Mouse (Mus musculus): ENCODE data around the gene Auts2.

The Auts2 gene

DNA sequence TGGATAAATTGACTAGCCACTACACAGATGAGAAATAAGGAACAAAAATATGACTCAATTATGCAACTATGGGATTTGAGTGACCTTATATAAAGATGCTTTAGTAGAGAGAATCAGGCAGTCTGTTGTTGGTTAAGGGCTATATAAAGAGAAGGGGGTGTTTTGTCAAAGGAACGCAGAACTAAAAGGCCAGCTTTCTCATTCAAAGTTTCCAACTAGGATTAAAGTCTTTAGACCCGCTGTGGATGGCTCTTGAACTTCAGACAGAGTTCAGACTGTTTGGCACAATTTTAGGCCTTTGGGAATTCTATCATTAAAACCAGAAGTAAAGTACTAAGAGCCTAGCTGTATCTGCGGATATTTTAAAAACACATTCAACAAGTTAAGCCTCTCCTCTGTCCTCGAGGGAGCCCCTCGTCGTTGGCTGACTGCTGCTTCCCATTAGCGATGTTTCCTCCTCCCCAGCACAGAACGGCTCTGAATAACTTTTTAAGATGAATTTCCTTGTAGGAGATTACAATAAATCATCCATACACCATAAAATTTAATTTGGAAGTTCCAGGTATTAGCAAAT is 459.3 kb downstream of the Auts2 start:
- no peak for DNase-seq (ENCODE audit: low spot score)

DNA sequence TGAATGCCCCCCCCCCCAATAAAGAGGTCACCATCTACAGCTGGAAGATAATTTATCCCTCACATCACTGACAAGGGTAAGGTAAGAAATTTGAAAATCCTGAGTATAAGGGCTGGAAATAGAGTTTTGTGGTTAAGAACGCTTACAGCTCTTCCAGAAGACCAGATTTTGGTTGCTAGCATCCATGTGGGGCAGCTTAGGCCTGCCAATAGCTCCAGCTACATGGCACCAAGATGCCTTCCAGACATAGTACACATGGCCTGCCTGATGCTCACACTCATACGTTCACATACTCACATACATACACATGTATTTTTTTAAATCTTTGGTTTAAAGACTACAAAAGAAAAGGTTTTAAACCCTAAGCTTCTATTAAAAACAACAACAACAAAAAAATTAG is 467.2 kb downstream of the Auts2 start:
- DNase-seq (ENCODE audit: low spot score) = no peak

DNA sequence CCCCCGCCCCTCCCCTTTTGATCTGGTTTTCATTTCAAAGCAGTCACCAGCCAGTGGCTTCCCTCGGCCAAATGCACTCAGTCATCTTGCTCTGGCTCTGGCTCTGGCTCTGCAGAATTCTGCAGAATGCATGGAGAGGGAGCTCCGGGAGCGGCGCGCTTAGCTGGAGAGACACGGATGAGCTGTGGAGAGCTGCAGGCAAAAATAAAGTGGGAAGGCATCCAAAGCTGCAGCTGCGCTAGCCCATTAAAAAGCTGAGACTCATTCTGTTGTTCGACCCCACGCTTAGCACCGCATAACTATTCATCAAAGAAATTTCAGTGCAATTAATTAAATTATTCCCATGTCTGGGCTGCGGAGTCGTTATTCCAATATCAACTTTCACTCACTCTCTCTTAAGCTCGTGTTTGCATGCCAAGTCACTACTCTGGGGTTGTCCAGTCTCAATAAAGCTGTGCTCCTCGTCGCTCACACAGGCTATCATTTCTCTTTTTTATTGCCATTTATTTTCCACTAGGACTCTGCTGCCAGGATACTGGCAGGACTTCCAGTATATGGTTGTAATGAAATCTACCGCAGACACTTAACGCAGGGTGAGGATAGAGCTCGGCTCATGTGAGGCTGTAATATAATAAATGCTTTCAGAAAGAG is 468.3 kb downstream of the Auts2 start:
- peak; percentile 67 for DNase-seq (ENCODE audit: low spot score)

DNA sequence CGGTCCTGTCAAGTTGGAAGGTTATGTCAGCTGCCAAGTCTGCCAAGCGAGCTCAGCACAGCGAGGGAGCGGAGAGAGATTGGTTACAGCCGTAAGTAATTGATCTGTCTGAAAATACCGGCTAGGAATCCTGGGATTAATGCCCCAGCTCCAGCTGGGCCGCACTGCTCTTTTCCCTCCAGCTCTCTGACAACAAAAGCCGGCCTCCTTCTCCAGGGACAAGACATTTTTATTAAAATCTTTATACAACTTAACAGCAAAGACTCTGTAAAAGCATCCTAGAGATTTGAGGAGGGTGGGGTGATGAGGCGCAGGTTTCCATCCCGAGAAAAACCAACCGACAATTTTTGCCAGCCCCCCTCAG is 468.8 kb downstream of the Auts2 start:
- peak; percentile 29 for DNase-seq (ENCODE audit: low spot score)

DNA sequence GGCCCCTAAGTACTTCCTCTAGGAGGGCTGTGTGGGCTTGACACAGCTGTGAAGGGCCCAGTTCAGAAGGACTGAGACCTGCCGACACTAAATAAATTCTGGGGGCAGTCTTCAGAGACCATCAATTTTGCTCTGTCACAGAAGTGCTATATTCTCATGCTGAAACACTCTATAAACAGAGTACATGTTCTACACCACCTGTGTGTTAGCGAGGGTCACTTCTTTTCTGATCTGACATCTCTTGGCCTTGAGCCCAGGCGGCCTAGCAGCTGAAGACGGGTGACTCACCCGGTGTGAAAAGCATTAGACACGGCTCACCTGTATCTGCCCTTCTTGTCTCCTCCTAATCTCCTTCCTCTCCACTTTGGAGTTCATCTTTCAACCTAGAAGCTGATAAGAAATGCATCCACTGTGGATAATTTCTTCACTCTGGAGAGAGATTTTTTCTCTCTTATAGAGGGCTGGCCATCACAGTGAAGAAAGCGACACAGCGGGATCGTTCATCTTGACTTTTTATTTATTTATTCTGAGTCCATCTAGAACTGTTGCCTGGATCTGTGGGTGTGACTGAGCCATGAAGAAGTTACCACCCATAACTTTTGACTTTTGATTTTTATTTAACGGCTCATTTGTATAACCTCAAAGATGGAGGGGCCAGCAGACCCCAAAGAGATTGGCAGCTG is 469.3 kb downstream of the Auts2 start:
- peak; percentile 64 for DNase-seq (ENCODE audit: low spot score)

DNA sequence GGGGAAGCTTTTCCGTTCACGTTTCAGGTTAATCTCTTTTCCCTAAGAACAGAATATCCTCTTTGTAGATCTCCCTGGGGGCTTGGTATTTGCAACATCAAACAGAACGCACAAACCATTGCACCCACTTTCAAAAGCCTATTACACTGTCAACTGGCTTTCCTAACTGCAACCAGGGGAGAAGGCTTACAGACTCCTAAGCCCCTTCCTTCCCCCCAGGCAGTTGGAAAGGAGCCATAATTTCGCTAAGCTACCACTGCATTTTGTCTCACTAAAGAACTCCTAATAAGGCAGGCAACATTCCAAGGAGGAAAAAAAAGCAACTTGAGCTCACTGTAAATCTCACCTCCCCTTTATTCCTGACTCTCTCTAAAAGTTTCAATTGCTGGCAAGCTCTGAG is 470.8 kb downstream of the Auts2 start:
- no peak for DNase-seq (ENCODE audit: low spot score)

DNA sequence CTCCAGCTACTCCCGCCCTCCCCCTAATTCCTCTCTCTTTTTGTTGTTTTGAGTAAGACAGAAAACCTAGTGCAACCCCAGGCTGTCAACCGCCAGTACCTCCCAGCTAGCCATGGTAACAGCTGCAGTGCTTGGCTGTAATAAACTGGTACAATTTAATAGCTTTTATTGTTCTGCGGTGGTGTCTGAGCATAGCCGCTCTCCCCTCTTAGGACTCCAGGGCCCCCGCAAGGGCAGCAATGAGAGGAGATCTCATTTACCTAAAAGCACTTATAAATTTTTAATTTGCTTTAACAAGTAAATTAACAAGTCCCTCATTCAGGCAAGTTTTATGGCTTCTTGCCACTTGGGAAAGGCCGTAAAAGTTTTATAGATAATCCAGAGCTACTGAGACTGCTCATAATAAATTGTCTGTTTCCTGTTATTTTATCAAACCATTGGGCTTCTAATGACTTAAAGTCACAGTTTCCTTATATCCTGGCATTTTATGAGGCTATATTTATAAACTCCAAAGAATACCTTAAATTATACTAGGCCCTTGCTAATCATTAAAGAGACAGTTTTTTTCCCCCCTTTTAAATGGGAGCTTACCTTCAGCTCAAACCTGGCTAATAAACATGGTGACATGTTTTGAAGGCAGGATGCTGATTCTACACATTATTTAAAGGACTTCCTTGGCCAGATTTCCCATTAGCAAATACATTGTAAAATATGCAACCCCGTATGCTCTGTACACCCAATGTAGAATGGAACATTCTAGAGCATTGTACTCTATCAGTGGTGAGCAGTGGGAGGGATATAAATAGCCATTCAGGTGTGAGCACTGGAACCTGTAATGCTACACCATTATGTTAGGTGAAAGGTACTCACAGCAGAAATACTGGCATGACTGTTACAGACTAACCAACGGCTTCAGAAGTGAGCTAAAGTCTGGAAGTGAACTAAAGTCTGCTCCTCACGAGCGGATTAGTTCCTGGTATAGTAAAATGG is 475.1 kb downstream of the Auts2 start:
- DNase-seq (ENCODE audit: low spot score) = no peak

DNA sequence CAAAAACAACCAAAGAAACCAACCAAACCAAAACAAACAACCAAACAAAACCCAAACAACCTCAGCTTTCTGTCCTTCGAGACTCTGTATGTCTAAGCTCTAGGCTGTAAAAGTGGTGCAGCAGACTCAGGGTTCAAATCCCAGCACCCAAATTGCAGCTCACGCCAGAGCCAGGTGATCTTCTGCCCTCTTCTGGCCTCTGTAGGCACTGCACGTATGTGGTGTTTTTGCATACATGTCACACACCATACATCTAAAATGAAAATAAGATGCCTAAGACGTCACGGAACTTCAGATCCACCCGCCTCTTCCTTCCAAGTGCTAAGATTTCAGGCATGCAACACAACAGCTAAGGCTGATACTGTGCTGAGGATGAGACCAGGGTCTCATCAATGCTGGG is 483.0 kb downstream of the Auts2 start:
- DNase-seq (ENCODE audit: low spot score) = no peak

DNA sequence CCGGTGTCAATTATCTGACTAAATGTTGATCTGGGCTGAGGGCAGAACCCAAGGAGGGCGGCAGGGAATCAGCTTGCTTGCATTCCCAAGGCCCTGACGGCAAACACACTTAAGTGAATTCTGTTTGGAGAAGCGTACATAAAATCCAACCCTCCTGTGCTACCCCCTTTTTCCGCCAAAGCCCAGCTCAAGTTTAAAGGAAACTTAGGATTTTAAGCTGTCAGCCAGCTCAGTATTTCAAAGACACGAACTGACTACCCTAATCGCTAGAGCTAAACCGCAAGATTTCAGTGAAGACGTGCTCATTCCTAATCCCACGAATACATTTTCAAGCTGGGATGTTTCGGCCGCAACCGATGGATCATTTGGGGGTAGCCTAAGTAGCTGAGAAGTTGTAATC is 490.5 kb downstream of the Auts2 start:
- DNase-seq (ENCODE audit: low spot score) = no peak

DNA sequence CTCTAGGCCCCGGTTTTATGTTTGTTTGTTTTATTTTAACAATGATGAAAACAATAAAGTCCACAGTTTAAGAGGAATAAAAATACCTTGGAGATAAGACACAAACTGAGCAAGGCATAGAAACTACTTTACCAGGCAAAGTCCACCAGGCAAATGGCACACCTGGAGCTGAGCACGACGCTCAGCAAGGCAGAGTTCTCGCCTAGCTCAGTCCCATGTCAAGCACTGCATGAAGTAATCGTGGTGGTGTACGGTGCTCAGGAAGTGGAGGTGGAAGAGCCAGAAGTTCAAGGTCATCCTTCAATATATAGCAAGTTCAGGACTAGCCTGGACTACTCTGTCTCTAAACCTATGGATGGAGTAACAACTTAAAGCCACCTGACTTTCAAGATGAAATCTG is 503.6 kb downstream of the Auts2 start:
- no peak for DNase-seq (ENCODE audit: low spot score)

DNA sequence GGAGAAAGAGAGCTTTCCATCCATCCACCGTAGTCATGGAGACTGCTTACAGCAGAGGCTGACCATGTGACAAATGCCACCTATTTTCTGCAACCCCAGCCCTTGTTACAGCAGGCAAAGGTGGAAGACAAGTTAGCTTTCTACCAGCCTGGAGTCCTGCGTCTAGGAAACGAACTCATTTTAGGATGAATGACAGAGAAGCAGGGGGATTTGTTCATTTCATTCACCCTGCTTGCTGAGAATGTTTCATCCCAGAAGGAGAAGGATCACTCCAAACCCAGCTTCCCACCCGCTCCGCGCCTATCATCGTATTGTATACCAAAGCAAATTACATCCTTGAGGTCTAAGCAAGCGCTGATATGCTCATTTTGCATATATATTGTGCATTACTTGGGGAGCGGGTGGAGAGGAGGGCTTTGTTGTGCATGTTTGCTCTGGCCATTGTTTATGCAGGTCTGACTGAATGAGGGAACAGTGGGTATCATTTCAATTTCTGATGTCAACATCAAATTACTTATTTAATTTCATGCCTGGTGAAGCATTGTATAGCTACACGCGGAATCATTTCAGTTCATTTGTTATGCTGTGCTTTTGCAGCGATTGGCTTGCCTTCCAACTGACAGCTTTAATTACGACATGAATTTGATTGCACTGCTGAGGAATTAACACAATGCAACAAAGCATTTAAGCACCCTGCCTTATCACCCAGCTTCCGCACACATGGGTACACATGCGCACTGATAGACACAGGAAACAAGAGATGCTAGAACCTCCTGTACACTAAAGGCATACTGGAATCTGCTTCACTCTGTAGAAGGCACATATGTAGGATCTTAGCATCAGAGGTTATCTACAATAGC is 509.4 kb downstream of the Auts2 start:
- DNase-seq (ENCODE audit: low spot score) = no peak

DNA sequence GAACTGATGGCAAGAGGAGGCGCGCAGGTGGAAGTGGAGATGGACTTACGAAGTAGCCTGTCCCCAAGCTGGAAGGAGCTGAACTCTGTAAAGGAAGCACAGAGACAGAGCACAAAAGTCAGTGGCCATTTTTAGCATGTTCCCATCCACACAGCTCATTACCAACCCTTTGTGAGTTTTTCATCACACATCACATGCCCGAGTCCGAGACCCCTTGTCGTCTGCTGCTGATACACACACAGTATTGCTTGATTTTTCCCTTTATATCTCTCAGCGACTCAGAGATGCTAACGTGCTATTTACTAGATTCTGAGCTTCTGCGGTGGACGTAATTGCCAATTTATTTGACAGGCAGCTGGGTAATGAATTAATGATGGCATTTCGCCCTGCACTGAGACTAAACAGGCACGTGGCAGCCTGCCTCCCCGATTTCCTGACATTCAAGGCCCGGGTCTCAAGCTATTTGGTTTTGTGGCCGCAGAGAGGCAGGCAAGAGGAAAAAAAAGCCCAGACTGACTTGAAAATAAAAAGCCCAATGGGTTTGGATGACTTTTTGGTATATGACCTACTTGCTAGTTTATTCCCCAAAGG is 512.1 kb downstream of the Auts2 start:
- no peak for DNase-seq (ENCODE audit: low spot score)

DNA sequence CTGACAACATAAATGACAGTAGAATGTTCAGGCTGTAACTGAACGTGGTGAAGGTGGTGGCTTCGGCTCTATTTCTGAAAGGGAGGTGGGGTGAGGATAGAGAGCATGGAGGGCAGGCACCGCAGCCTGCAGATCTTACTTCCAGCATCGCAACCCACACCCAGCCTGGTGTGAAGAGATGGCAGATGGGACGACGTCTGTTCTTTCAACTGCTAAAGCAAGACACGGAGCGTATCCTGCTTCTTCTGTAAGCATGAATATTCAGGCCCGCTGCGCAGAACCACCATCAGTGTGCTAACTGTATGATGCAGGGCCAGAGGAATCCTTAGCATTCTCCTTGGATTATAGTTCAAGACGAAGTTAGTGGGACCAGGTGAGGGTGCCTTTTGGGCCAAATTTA is 513.5 kb downstream of the Auts2 start:
- no peak for DNase-seq (ENCODE audit: low spot score)

DNA sequence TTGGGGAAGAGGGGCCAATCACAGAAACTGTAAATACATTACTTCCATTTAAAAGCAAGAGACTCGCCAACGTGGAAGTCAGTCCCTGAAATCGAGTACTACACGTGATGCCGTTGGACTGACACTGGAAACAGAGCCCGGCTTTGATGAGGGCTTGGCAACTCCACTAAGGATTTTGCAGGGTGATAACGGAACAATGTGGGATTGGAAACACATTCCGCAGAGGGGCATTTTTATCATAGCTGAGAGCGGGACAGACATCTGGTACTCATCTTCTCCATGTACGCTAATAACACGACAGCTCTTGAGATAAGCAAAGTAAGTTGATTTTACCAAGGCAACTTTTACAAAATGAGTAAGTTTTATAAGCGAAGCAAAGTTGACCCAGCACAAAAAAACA is 514.1 kb downstream of the Auts2 start:
- no peak for DNase-seq (ENCODE audit: low spot score)

DNA sequence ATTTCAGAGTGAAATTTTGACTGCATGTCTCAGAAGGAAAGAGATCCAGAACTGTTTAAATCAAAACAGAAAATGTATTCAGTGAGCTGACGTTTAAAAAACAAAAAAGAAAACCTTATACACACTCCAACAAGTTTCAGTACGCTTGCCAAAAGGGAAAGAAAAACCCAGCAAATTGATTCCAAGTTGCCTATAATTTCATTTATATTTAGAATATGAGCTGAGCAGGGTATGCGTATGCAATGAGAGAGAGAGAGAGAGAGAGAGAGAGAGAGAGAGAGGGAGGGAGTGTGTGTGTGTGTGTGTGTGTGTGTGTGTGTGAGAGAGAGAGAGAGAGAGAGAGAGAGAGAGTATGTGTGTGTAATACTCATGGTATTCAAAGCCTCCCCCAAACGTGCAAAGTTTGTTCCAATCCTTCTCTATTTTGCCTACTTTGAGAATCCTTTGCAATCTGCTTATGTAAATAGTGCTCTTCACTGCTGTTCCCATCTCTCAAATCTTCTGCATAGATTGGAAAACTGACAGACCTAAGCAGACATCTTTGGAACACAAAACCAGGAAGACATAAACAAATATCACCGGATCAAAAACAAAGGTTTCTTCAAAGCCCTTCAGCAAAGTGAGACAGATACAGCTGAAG is 515.2 kb downstream of the Auts2 start:
- no peak for DNase-seq (ENCODE audit: low spot score)

DNA sequence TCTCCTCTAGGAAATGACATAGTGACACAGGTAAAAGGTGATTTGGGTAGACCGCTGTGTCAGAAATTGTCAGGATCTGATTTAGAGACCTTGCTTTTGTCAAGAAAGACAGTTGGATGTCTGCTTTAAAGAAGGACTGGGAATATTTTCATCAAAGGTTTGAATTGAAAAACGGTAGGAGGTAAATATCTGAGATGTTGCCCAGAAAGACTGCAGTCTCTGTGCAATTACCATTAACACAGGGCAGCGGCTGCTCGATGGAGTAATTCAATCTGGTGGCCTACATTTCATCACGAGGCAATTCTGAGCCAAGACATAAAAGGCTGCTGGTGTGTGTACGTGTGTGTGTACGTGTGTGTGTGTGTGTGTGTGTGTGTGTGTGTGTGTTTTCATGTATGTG is 529.8 kb downstream of the Auts2 start:
- no peak for DNase-seq (ENCODE audit: low spot score)

DNA sequence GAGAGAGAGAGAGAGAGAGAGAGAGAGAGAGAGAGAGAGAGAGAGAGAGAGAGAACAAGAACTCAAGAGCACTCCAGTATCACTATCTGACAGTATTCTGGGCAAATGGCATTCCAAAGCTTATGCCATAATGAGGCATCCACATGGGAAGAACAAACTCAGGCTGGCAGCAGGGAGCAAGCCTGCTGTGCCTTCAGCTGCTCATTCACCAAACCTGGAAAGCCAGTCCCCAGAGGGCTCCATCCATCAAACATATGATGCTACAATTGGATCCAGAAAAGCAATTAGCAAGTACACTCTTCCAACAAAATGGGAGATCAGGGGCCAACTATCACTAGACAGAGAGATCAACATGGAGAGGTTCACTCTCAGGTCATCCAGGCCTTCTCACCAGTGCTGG is 531.3 kb downstream of the Auts2 start:
- DNase-seq (ENCODE audit: low spot score) = no peak

DNA sequence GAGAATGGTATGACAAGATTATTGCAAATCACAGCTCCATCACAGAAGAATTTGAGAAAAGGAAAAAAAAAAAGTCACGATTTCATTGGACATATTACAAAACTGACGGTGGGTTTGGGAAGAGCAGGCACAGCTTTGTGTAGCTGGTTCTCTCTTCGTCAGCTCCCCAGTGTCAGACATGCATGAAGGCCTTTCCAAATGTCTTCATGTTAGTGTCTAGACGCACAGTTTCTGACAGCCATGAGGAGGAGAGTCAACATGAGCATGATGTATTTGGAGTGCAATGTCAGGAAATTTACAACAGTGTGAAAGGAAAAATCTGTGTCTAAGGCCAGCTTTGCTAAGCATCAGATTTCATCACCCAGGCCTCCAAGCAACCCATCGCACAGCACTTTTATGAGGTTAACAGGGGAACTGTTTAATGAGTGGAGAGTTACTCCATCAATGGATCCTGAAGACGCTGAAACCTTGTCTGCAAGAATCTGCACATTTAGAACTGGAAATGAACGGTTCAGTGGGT is 534.4 kb downstream of the Auts2 start:
- no peak for DNase-seq (ENCODE audit: low spot score)

DNA sequence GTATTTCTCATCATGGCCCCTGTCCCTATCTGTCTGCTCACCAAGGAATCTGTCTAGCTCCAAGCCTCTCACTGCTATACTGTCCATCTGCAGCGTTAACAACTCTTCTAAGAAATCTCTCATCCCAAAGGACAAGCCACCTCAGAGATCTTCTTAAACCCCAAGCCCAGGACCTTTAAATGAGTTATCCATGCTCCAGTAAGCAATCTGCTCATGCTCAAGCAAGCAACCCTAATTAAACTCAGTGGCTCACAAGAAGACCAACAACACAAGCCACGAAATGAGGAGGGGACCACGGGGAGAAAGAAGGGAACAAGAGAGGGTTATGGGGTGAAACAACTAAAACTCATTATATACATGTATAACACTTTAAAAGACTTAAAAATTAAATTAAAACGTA is 535.2 kb downstream of the Auts2 start:
- no peak for DNase-seq (ENCODE audit: low spot score)

DNA sequence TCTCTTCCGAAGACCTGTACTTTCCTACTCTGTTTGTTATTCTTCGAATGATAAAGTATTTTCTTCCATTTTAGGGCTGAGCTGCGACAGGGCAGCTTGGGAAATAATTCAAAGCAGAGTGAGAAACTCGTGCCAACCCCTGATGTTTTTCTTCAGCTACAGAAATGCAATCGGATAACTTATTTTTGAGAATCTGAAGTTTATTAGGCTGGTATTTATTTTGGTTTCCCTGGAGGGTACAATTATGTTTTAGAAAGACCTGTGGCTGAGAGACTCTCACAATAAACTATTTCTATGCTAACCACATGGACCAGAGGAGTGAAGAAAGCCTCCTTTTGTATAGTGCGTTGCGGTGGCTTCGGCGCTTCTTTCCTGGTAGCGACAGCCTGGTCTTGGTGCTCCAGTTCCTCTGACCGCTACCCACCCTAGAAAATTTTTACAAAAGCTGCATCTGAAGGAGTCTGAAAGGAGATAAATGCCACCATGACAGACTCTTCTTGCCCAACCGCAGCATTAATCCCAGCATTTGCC is 550.4 kb downstream of the Auts2 start:
- no peak for DNase-seq (ENCODE audit: low spot score)

Data from urinary bladder, postnatal 14 days (tissue).